Mouse (Mus musculus) liver, adult 2 months (tissue): ENCODE measurements around the gene Cstf3.

Experiments
- CTCF ChIP-seq: fragments of 200-500 bp; IDR thresholded peaks from 2 replicates; pipeline ENCODE4 v1.5.1; 2011; ENCODE audit warnings: low read depth, low read length, control low read depth
- POLR2A ChIP-seq: fragments of 200-500 bp; IDR thresholded peaks from 2 replicates; pipeline ENCODE4 v1.6.1; 2011; ENCODE audit warnings: low read length, control low read depth; ENCODE audit not compliant: insufficient read depth; ENCODE audit errors: extremely low read depth

DNA sequence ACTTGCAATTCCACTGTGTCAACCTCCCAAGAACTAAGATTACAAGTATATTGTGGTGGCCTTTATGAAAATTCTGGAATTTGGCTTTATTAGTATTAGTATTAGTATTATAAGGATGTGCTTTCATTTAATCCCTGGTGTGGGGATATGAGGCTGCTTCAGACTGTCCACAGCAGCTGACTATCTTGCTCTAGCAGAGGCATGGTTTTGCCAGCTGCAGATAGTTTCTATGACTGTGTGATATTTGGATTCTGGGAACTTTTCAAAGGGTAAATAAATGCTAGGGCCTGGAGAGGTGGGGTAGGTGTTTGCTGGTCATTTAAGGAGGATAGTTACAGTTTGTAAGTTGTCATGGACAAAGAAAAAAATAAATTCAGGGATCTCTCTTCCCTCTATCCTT lies 81.4 kb downstream of the Cstf3 start:
- TF ChIP-seq POLR2A (no peak), CTCF (no peak)
